Mouse (Mus musculus) brain, adult 2 months (tissue): ENCODE data around the gene Ofd1.

Experiments
- DNase-seq: peaks from one replicate; pipeline ENCODE4 v3.0.0; 2011; ENCODE audit warnings: low read depth, low spot score

Ofd1 gene

GRCm38 (mm10) chrX:166440616-166441063 lies at the start of gene Ofd1:
Gene Ofd1, minus strand, starts transcription at chrX:166440704.
- DNase-seq: peak; percentile 96

- peak; percentile 94 for DNase-seq
These were observed 39.0 kb upstream of the Ofd1 start, which contains the start of gene Rab9 for GRCm38 (mm10) chrX:166479365-166479983. Gene Rab9, minus strand, starts transcription at chrX:166479867.

- DNase-seq: peak; percentile 7
These were observed 38.3 kb upstream of the Ofd1 start for GRCm38 (mm10) chrX:166478631-166479364.

GRCm38 (mm10) chrX:166477393-166477792 lies 36.9 kb upstream of the Ofd1 start:
- DNase-seq: no peak

GRCm38 (mm10) chrX:166472612-166473011 lies 32.1 kb upstream of the Ofd1 start:
- DNase-seq: no peak

GRCm38 (mm10) chrX:166468321-166468720 lies 27.8 kb upstream of the Ofd1 start:
- no peak for DNase-seq

- DNase-seq: no peak
These were observed 15.0 kb upstream of the Ofd1 start for GRCm38 (mm10) chrX:166455525-166455924.

GRCm38 (mm10) chrX:166454331-166454730 lies 13.8 kb upstream of the Ofd1 start:
- no peak for DNase-seq

- no peak for DNase-seq
These were observed 13.0 kb upstream of the Ofd1 start for GRCm38 (mm10) chrX:166453532-166453931.

GRCm38 (mm10) chrX:166444552-166444951 lies 4.0 kb upstream of the Ofd1 start:
- no peak for DNase-seq

GRCm38 (mm10) chrX:166440036-166440615 lies 378 bp downstream of the Ofd1 start, which contains the start of gene Trappc2:
Gene Trappc2, plus strand, starts transcription at chrX:166440574.
- peak; percentile 59 for DNase-seq

GRCm38 (mm10) chrX:166434812-166435211 lies 5.7 kb downstream of the Ofd1 start:
- no peak for DNase-seq

- DNase-seq: peak; percentile 72
These were observed 24.3 kb downstream of the Ofd1 start for GRCm38 (mm10) chrX:166416196-166416595.

- DNase-seq: no peak
These were observed 32.6 kb downstream of the Ofd1 start for GRCm38 (mm10) chrX:166407865-166408264.

GRCm38 (mm10) chrX:166393753-166394152 lies 46.8 kb downstream of the Ofd1 start:
- no peak for DNase-seq

GRCm38 (mm10) chrX:166386656-166387055 lies 53.8 kb downstream of the Ofd1 start:
- DNase-seq: no peak

- peak; percentile 44 for DNase-seq
These were observed 55.6 kb downstream of the Ofd1 start for GRCm38 (mm10) chrX:166384935-166385334.

GRCm38 (mm10) chrX:166383606-166384005 lies 56.9 kb downstream of the Ofd1 start:
- no peak for DNase-seq

GRCm38 (mm10) chrX:166378652-166379051 lies 61.9 kb downstream of the Ofd1 start:
- DNase-seq: no peak

GRCm38 (mm10) chrX:166376681-166377328 lies 63.7 kb downstream of the Ofd1 start:
- no peak for DNase-seq

- peak; percentile 78 for DNase-seq
These were observed 74.9 kb downstream of the Ofd1 start for GRCm38 (mm10) chrX:166365458-166366213.
